In the genomic region with DNA sequence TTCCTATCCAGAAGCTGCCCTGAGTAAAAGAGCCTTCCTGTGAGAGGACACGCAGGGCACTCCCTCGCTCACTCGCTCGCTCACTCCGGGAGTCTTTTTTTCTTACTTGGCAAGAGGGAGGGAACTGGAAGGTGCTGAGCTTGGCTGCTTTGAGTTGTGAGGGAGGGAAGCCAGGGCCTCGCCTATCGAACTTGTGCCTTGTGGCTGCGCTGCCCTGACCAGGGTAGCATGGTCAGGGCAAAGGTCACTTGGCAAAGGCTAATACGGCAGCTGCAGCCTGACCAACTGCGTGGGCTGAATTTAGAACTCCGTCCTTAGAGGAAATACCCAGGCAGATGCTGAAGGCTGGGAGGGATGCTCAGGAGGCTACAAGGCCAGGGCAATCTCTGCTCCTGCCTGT, we compare ENCODE assay signal across 8 mouse cellular contexts. TPM values are rescaled to one million over a fixed set of nuclear protein-coding genes. Genes with fewer than 3 reads are reported as not detected.
DNase-seq lines count a peak whose midpoint lies in the region; ATAC-seq and TF ChIP-seq lines count a peak whose summit lies in the region.

No protein-coding gene starts in this region.

- H3K36me3 ChIP-seq in kidney, postnatal 0 days (ENCODE audit: insufficient read depth, low read length), result no peaks in the 10 kb centered on the region

- WGBS in kidney, postnatal 0 days, result 20% methylated on average over 11 of the region's 11 CpGs

- peak; percentile 43 to 52 for DNase-seq in cerebellum, adult 18-20 months
- DNase-seq in cerebellum, adult 11 months, result no peak
- DNase-seq in adipocyte (ENCODE audit: low spot score), result peak; percentile 72
- DNase-seq in heart, adult 9 months (ENCODE audit: low spot score in 2 of 2), result peak; percentile 44 to 46
- peak; percentile 55 for DNase-seq in kidney, postnatal 0 days (ENCODE audit: low spot score)
- DNase-seq in lung, postnatal 25 days (ENCODE audit: low spot score), result peak; percentile 57
- no peak for DNase-seq in layer of hippocampus, adult 9-11 months
- no peak for DNase-seq in layer of hippocampus, postnatal 36 days

- peak overlapping the region; percentile 50; the same call in 1 of the 2 replicates for H3K27ac ChIP-seq in kidney, postnatal 0 days

- no peak overlapping the region for H3K4me3 ChIP-seq in kidney, postnatal 0 days (replicated peaks; ENCODE audit: low read depth, low read length)

- TF ChIP-seq CTCF in kidney, postnatal 0 days (IDR thresholded peaks at IDR 0.05; ENCODE audit: low read depth), result no peak

- H3K9ac ChIP-seq in kidney, postnatal 0 days (ENCODE audit: low read depth, low read length), result no peak overlapping the region

- H3K9me3 ChIP-seq in kidney, postnatal 0 days (replicated peaks; ENCODE audit: low read length), result no peaks in the 10 kb centered on the region

- no peak overlapping the region for H3K4me2 ChIP-seq in kidney, postnatal 0 days (ENCODE audit: low read length)

- peaks cover 24% of the 10 kb centered on the region for H3K4me1 ChIP-seq in kidney, postnatal 0 days (replicated peaks; ENCODE audit: insufficient read depth, low read length)

- no peaks in the 10 kb centered on the region for H3K27me3 ChIP-seq in kidney, postnatal 0 days (ENCODE audit: insufficient read depth, low read length)

- ATAC-seq in kidney, postnatal 0 days (replicated peaks; ENCODE audit: low FRiP score, low read depth), result peak; percentile 70

RNA-seq across cellular contexts. Expression of gene Ccnjl, which starts 21.1 kb away (rescaled TPM):
- 14.1 and 14.2 TPM in 2 replicates for polyA plus RNA-seq in kidney, postnatal 0 days (2015; fragmentation: Nextera tagmentation; extraction: Ambion mirVana)
- 10 to 100 TPM in 1 of 2 experiments, 1 to 10 TPM in 1; 8.3 to 11.3 TPM for total RNA-seq in layer of hippocampus, postnatal 36 days (2021)

RNA-seq across cellular contexts. Expression of gene 4933415A04Rik, which starts 37.1 kb away (rescaled TPM):
- polyA plus RNA-seq in kidney, postnatal 0 days (2015; fragmentation: Nextera tagmentation; extraction: Ambion mirVana), result 3.8 and 4.6 TPM in 2 replicates
- total RNA-seq in layer of hippocampus, postnatal 36 days (2021), result 1 to 10 TPM; 1.3 to 2.5 TPM

RNA-seq across cellular contexts. Expression of gene Fabp6, which starts 51.6 kb away (rescaled TPM):
- polyA plus RNA-seq in kidney, postnatal 0 days (2015; fragmentation: Nextera tagmentation; extraction: Ambion mirVana), result 0.36 TPM in 1 of 2 replicates, not detected in the other
- total RNA-seq in layer of hippocampus, postnatal 36 days (2021), result not detected

Comparison
In these comparisons a context has a peak if more than half of its experiments do, and no peak if none do; other contexts are left out.
1. DNase-seq: peak in cerebellum, adult 18-20 months (2 of 2), adipocyte (single experiment), heart, adult 9 months (2 of 2), kidney, postnatal 0 days (single experiment) and lung, postnatal 25 days (single experiment); none in cerebellum, adult 11 months (single experiment), layer of hippocampus, adult 9-11 months (single experiment) and layer of hippocampus, postnatal 36 days (0 of 2).